Mouse (Mus musculus) cerebellum, adult 11-12 months (tissue): ENCODE results near the gene Hoxb1.

ENCODE experiments used
- DNase-seq: peaks from one replicate; pipeline ENCODE4 v3.0.0; 2022

Gene Hoxb1

DNA sequence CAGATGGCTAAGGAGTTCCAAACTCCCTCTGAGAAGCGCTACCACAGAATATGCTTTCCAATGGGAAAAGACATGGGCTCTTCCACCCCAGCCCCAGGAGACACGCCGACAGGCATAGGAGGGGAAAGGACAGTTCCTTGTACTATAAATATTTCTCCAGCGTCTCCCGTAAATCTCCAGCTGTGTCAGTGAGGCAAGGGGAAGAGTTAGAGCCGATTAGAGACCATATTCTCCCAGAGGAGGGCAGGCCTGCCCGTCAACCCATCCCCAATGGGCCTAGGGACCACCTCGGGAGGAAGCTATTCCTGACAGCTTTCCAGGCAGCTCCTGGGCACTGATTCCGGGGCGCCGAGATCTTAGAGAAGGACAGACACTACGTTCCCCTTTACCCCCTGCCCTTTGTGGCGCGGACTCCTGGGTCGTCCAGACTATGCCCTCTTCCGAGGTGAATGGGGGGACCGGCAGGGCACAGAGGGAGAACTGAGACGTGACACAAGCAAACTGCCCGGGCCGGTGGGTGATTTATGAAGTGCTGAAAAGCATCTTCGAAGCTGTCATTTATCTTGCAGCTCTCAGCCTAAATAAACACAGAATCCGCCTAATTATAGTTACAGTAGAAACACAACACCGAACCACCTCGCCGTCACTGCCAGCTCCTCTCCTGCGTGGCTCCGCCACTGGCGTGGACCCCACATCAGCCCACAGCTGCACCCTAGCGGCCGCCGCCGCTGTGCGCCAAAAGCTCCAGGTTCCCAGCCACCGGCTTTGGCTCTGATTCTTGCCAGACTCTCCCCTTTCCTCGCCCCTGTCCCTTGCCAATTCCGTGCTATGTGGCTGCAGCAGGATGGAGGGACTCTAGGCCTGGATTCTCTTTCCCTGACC, 41.9 kb downstream of the Hoxb1 start:
- no peak for DNase-seq

DNA sequence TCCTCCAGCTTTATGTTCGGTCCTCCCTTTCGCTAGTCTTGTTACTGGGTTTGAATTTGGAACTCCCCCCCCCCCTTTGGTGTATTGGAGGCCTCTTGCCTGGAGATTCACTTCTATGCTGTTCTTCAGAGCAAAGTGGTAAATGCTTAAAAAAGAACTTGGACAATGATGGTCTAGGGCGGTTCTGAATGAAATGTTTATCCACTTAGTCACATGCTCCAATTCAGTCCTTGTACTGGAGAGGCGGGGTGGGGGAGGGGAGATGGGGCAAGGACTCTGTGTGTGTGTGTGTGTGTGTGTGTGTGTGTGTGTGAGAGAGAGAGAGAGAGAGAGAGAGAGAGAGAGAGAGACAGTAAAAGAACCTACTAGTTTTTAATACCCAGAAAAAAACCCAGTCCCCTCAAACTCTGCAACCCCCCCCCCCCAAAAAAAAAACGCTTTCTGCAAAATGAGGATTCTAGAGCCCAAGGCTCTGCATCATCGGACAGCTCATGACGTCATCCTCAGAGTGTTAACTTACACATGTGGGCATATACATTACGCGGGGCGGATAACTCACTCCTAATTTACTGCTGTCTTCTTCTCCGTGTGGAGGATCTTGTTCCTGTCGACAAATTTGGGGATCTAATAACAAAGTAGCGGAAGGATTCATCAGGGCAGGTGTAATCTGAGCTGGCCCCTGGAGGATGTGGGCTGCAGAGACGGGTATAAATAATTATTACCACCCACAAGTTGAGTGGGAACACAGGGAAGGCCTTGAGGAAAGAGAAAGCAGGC, 42.9 kb downstream of the Hoxb1 start:
- DNase-seq: no peak

DNA sequence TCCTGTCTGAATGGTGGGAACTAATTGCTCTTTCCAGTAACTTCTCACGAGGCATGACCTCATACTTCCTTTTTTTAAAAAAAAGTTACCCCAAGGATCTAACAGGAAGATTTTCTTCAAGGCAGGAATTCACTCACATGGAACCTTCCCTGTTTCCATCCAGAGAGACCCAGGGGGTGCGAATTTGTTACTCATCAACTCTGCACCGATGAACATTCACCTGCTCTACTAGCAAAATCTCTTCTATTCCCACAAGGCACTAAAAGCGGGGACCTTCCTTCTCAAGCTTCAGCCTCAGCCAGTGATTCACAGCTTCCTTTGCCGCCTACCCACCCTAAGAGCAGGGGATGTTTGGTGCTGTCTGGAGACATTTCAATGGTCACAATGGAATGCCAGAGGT, 45.5 kb downstream of the Hoxb1 start:
- DNase-seq: no peak

DNA sequence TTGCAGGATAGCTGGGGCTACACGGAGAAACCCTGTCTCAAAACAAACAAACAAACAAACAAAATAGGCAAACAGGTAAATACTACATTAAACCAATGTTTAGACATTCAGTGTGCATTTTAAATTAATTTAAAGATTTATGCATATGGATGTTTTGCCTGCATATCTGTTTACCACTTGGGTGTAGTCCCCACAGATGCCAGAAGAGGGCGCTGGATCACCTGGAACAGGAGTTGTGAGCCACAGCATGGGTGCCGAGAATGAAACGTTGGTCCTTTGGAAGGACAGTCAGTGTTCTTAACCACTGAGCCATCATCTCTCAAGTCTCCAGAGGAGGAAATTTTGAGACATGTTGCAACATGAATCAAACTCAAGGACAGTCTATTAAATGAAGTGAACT, 46.4 kb downstream of the Hoxb1 start:
- no peak for DNase-seq

DNA sequence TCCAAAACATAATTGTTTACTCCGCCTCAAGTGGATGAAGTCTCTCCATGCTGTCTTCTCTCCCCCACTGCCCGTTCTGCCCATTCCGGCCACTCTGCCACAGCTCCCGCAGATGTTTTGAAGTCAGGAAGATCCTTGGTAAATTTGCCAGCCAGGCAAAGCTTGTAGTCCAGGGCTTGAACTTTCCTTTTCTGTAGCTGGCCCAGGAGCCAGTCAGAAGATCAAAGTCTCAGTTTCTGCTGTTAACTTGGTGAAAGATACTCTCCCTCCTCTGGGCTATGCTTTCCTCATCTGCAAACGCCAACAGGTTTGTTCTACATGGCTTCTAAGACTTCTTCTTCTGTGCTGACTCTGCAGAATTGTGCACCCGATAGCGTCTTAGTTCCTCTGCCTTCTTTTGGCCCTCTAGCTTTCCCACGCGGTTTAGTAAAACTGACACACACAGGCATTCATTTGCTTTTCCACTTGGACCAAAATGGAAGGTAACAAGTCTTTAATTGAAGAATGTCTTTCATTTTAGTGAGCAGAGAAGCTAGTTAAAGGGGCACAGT, 47.5 kb downstream of the Hoxb1 start:
- no peak for DNase-seq

DNA sequence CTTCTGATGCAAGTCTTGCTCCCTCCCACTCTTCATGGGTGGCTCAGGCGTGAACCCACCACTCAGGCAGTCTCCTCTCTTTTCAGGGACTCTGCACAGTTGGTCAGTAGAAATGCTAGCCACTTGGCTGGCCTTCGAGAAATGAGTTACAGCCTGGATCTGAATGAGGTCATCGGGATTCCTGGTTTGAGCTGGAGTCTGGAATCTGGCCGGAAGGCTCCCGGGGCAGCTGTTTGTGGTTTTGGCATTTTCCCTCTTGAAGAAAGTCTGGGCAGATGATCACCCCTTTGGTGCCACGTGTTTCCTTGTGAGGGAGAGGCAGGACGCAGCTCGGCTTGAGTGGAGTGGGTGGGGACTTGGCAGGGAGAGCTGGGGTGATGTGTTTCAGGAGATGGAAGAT, 48.0 kb downstream of the Hoxb1 start:
- no peak for DNase-seq

DNA sequence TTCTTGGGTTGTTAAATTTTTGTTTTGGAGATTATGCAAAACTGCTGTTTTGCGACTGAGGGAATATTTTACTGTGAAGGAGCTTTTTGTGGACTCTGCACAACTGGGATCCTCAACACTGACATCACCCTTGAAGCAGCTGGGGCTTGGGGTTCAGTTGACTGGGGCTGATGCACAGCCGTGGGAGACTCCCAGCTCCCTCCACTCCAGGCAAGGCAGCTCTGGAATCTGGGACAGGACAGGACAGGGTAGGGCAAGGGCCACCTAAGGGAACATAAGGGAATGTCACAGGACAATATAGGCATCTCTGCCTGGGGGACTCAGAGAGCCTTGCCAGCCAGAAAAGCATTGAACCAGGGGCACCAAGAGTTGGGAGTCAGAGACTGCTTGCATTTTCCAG, 48.5 kb downstream of the Hoxb1 start:
- no peak for DNase-seq
